Mouse (Mus musculus) cerebellum, adult 9-11 months (tissue): ENCODE results near the gene Tbc1d1.

ENCODE experiments used
- DNase-seq: peaks from one replicate; pipeline ENCODE4 v3.0.0; 2022

The Tbc1d1 gene

GRCm38 (mm10) chr5:64211284-64211683 is 55.2 kb downstream of the Tbc1d1 start:
- DNase-seq = no peak

GRCm38 (mm10) chr5:64212206-64212605 is 56.1 kb downstream of the Tbc1d1 start:
- no peak for DNase-seq

- no peak for DNase-seq
Observed at GRCm38 (mm10) chr5:64212619-64213018, 56.5 kb downstream of the Tbc1d1 start.

GRCm38 (mm10) chr5:64215806-64216205 is 59.7 kb downstream of the Tbc1d1 start:
- no peak for DNase-seq

GRCm38 (mm10) chr5:64216326-64216725 is 60.2 kb downstream of the Tbc1d1 start:
- DNase-seq = no peak

- no peak for DNase-seq
Observed at GRCm38 (mm10) chr5:64217256-64217655, 61.2 kb downstream of the Tbc1d1 start.

- no peak for DNase-seq
Observed at GRCm38 (mm10) chr5:64217816-64218602, 61.9 kb downstream of the Tbc1d1 start.

GRCm38 (mm10) chr5:64218603-64218999 is 62.5 kb downstream of the Tbc1d1 start:
- no peak for DNase-seq

GRCm38 (mm10) chr5:64220776-64221175 is 64.7 kb downstream of the Tbc1d1 start:
- DNase-seq = no peak

- no peak for DNase-seq
Observed at GRCm38 (mm10) chr5:64224735-64225425, 68.8 kb downstream of the Tbc1d1 start.

GRCm38 (mm10) chr5:64228252-64228651 is 72.1 kb downstream of the Tbc1d1 start:
- DNase-seq = no peak

GRCm38 (mm10) chr5:64229336-64229866 is 73.3 kb downstream of the Tbc1d1 start:
- DNase-seq = no peak

GRCm38 (mm10) chr5:64230061-64230466 is 74.0 kb downstream of the Tbc1d1 start:
- DNase-seq = peak; percentile 68

GRCm38 (mm10) chr5:64230507-64231041 is 74.5 kb downstream of the Tbc1d1 start:
- DNase-seq = peak; percentile 19

- no peak for DNase-seq
Observed at GRCm38 (mm10) chr5:64232872-64233271, 76.8 kb downstream of the Tbc1d1 start.

GRCm38 (mm10) chr5:64234269-64234985 is 78.3 kb downstream of the Tbc1d1 start:
- DNase-seq = no peak

- DNase-seq = no peak
Observed at GRCm38 (mm10) chr5:64235250-64235649, 79.1 kb downstream of the Tbc1d1 start.

GRCm38 (mm10) chr5:64236561-64236960 is 80.5 kb downstream of the Tbc1d1 start:
- DNase-seq = no peak

- no peak for DNase-seq
Observed at GRCm38 (mm10) chr5:64237263-64237662, 81.2 kb downstream of the Tbc1d1 start.

- no peak for DNase-seq
Observed at GRCm38 (mm10) chr5:64237693-64238092, 81.6 kb downstream of the Tbc1d1 start.

GRCm38 (mm10) chr5:64238894-64239652 is 83.0 kb downstream of the Tbc1d1 start:
- no peak for DNase-seq
